Mouse (Mus musculus) heart, postnatal 0 days (tissue): ENCODE data around the gene Cldn13.
A peak's percentile ranks its signal among the peaks of the same experiment; 100 is the strongest.

Experiments
- CTCF ChIP-seq: IDR thresholded peaks from 2 replicates; pipeline ENCODE4 v1.5.1; 2016; ENCODE audit warnings: antibody characterized with exemption, control low read depth, low read depth
- EP300 ChIP-seq: IDR thresholded peaks from 2 replicates; pipeline ENCODE4 v1.6.1; 2016; ENCODE audit warnings: antibody characterized with exemption, low read depth

DNA sequence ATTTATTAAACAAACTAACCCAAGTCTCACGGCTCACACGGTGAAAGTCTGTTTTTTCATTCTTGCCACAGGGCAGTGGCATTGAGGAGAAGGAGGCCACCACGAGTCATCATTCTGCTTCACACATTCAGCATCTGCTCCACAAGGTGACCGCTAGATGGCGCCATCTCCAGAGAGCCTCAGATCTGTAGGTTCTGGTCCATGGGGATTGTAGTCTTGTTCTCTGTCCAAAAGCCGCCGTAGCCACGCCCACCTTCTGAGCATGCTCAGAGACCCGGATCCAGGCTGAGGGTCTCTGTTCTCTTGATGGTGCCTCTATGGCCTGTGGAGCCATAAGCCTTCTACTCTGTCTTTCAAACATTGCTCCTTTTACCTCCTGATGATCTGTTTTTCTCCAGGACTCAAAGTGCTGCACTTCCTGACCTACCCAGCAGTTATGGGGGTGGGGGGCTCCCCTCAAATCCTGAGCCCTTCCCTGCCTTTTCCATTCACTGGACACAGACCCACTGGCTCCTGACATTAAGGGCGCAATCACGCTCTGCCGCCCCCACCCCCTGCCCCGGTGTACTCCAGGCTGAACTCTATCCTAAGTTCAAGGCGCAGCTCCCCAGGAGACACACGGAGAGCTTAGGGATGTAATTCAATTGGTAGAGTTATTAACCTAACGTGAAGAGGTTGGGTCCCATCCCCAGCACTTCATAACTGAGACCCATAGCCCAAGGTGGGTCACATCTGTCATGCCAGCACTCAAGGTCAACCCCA is 2.9 kb upstream of the Cldn13 start:
- peak; percentile 66 for TF ChIP-seq CTCF
- TF ChIP-seq EP300, result no peak
